ENCODE assay signal across 8 mouse cellular contexts in genomic region chr7:12966104-12966845, GRCm38 (mm10). TPM values are rescaled to one million over a fixed set of nuclear protein-coding genes. Genes with fewer than 3 reads are reported as not detected.
A peak's percentile ranks its signal among the peaks of the same experiment; 100 is the strongest.
DNase-seq lines count a peak whose midpoint lies in the region; ATAC-seq and TF ChIP-seq lines count a peak whose summit lies in the region.

No protein-coding gene starts in this region.

- H3K9ac ChIP-seq in midbrain, embryonic 16.5 days (ENCODE audit: low read depth, low read length) = peak overlapping the region; percentile 98

- no peaks in the 10 kb centered on the region for H3K27me3 ChIP-seq in midbrain, embryonic 16.5 days (ENCODE audit: control insufficient read depth, insufficient read depth, low read depth, low read length)
- no peaks in the 10 kb centered on the region for H3K27me3 ChIP-seq in testis, adult 2 months (ENCODE audit: control insufficient read depth, insufficient read depth, low read length)

- peaks cover 18% of the 10 kb centered on the region for H3K36me3 ChIP-seq in midbrain, embryonic 16.5 days (ENCODE audit: control insufficient read depth, insufficient read depth, low read length)
- H3K36me3 ChIP-seq in testis, adult 2 months (ENCODE audit: control insufficient read depth, insufficient read depth, low read length) = no peaks in the 10 kb centered on the region

- TF ChIP-seq POLR2A in testis, adult 2 months (IDR thresholded peaks at IDR 0.05; ENCODE audit: control insufficient read depth, low read depth, low read length) = no peak

- ATAC-seq in inflammation-experienced regulatory T-cells, adult 6 months = peak; percentile 27
- ATAC-seq in midbrain, embryonic 16.5 days = peak; percentile 59

- peaks cover 19% of the 10 kb centered on the region for H3K4me1 ChIP-seq in midbrain, embryonic 16.5 days (ENCODE audit: control insufficient read depth, insufficient read depth, low read length)
- peaks cover 5% of the 10 kb centered on the region; the same call in 1 of the 2 replicates for H3K4me1 ChIP-seq in testis, adult 2 months (ENCODE audit: control insufficient read depth, insufficient read depth, low read length)

- peak overlapping the region; percentile 67 for H3K4me2 ChIP-seq in midbrain, embryonic 16.5 days (ENCODE audit: low read length)

- peak overlapping the region; percentile 91 for H3K27ac ChIP-seq in midbrain, embryonic 16.5 days (ENCODE audit: low read length)
- H3K27ac ChIP-seq in testis, adult 2 months (ENCODE audit: control insufficient read depth, insufficient read depth, low read depth, low read length) = peak overlapping the region; percentile 46; the same call in 1 of the 2 replicates

- peak overlapping the region; percentile 94 for H3K4me3 ChIP-seq in midbrain, embryonic 16.5 days (ENCODE audit: low read depth, low read length)
- peak overlapping the region; percentile 74 for H3K4me3 ChIP-seq in testis, adult 2 months (ENCODE audit: control insufficient read depth, low read depth, low read length)

- under 1% methylated on average over 29 of the region's 29 CpGs for WGBS in midbrain, embryonic 16.5 days

- peak; percentile 30 for DNase-seq in ovary, postnatal 10 days (ENCODE audit: low spot score)
- DNase-seq in ovary, adult 18-20 months (ENCODE audit: low spot score) = no peak
- DNase-seq in cerebellum, adult 9-10 months = peak; percentile 88
- peak; percentile 47 to 57 for DNase-seq in frontal cortex, postnatal 10 days (ENCODE audit: low spot score in 2 of 2)
- DNase-seq in liver = peak; percentile 90

- no peaks in the 10 kb centered on the region for H3K9me3 ChIP-seq in midbrain, embryonic 16.5 days (replicated peaks; ENCODE audit: control insufficient read depth, low read length, poor library complexity, severe bottlenecking)

- TF ChIP-seq CTCF in testis, adult 2 months (IDR thresholded peaks at IDR 0.05; ENCODE audit: control insufficient read depth, insufficient read depth, insufficient replicate concordance, low read depth, low read length) = no peak

RNA-seq across cellular contexts. Expression of gene Zfp324, which starts 0.6 kb away (rescaled TPM):
- 1 to 10 TPM; 1.8 to 3.6 (median 2.6) TPM for polyA plus RNA-seq in inflammation-experienced regulatory T-cells, adult 6 months (2017; shearing (Covaris generic))
- 14.5 and 14.9 TPM in 2 replicates for polyA plus RNA-seq in midbrain, embryonic 16.5 days (2015; fragmentation: Nextera tagmentation; extraction: Ambion mirVana)
- polyA plus RNA-seq in testis, adult 2 months (2012; rRNA removed) = 0.60 and 0.75 TPM in 2 replicates

RNA-seq across cellular contexts. Expression of gene Zfp446, which starts 11.4 kb away (rescaled TPM):
- 1 to 10 TPM; 2.7 to 5.9 (median 4.1) TPM for polyA plus RNA-seq in inflammation-experienced regulatory T-cells, adult 6 months (2017; shearing (Covaris generic))
- 13.1 and 13.8 TPM in 2 replicates for polyA plus RNA-seq in midbrain, embryonic 16.5 days (2015; fragmentation: Nextera tagmentation; extraction: Ambion mirVana)
- 8.4 and 8.7 TPM in 2 replicates for polyA plus RNA-seq in testis, adult 2 months (2012; rRNA removed)

RNA-seq across cellular contexts. Expression of gene Slc27a5, which starts 31.7 kb away (rescaled TPM):
- 1 to 10 TPM in 1 of 3 experiments, under 1 TPM in 2; 0.41 to 1.2 (median 0.64) TPM for polyA plus RNA-seq in inflammation-experienced regulatory T-cells, adult 6 months (2017; shearing (Covaris generic))
- polyA plus RNA-seq in midbrain, embryonic 16.5 days (2015; fragmentation: Nextera tagmentation; extraction: Ambion mirVana) = 0.24 and 0.43 TPM in 2 replicates
- polyA plus RNA-seq in testis, adult 2 months (2012; rRNA removed) = 0.06 and 0.14 TPM in 2 replicates

RNA-seq across cellular contexts. Expression of gene Trim28, which starts 32.6 kb away (rescaled TPM):
- 10 to 100 TPM; 42.1 to 76.8 (median 57.0) TPM for polyA plus RNA-seq in inflammation-experienced regulatory T-cells, adult 6 months (2017; shearing (Covaris generic))
- 184 and 195 TPM in 2 replicates for polyA plus RNA-seq in midbrain, embryonic 16.5 days (2015; fragmentation: Nextera tagmentation; extraction: Ambion mirVana)
- polyA plus RNA-seq in testis, adult 2 months (2012; rRNA removed) = 507 and 516 TPM in 2 replicates

RNA-seq across cellular contexts. Expression of gene Rnf225, which starts 39.1 kb away (rescaled TPM):
- under 1 TPM in 2 of 3 experiments, not detected in 1; 0.11 to 0.28 TPM for polyA plus RNA-seq in inflammation-experienced regulatory T-cells, adult 6 months (2017; shearing (Covaris generic))
- polyA plus RNA-seq in midbrain, embryonic 16.5 days (2015; fragmentation: Nextera tagmentation; extraction: Ambion mirVana) = 0.98 and 1.2 TPM in 2 replicates
- 0.12 and 0.13 TPM in 2 replicates for polyA plus RNA-seq in testis, adult 2 months (2012; rRNA removed)
